Comparison of ENCODE assay signal across 9 mouse cellular contexts in genomic region chr11:69800138-69800391, GRCm38 (mm10). TPM values are rescaled to one million over a fixed set of nuclear protein-coding genes. Genes with fewer than 3 reads are reported as not detected.
DNase-seq lines count a peak whose midpoint lies in the region; ATAC-seq lines count a peak whose summit lies in the region.
"Had no signal": no experiment of that assay in that cellular context is flagged by ENCODE, and none has a peak within 500 bp of the region (broad histone marks: within the 10 kb centered on the region; RNA-seq: fewer than 3 reads in every experiment).

No protein-coding gene starts in this region.

- no peak for DNase-seq in kidney, adult 8-10 months
- peak; percentile 57 for DNase-seq in MEL-GATA-1-ER (ENCODE audit: extremely low read depth, low read depth)
- DNase-seq in layer of hippocampus, postnatal 14 days (ENCODE audit: low spot score in 2 of 2) = no peak
- DNase-seq in frontal cortex, postnatal 36 days (ENCODE audit: low spot score in 2 of 2) = no peak

- peak overlapping the region; percentile 66 for H3K4me3 ChIP-seq in kidney, embryonic 16.5 days (ENCODE audit: low read length)
- peak overlapping the region; percentile 54 for H3K4me3 ChIP-seq in forebrain, embryonic 13.5 days
- peak overlapping the region; percentile 60 for H3K4me3 ChIP-seq in limb, embryonic 15.5 days
- peak overlapping the region; percentile 72 for H3K4me3 ChIP-seq in stomach, embryonic 16.5 days (replicated peaks; ENCODE audit: low read length)

- WGBS in kidney, embryonic 16.5 days = 0% methylated on average over 10 of the region's 11 CpGs
- WGBS in forebrain, embryonic 13.5 days = 2% methylated on average over 11 of the region's 11 CpGs
- WGBS in limb, embryonic 15.5 days = 1% methylated on average over 11 of the region's 11 CpGs
- WGBS in stomach, embryonic 16.5 days = 2% methylated on average over 11 of the region's 11 CpGs

- peaks cover 22% of the 10 kb centered on the region for H3K27me3 ChIP-seq in kidney, embryonic 16.5 days (ENCODE audit: insufficient read depth, low read length)
- peaks cover 46% of the 10 kb centered on the region for H3K27me3 ChIP-seq in forebrain, embryonic 13.5 days
- H3K27me3 ChIP-seq in limb, embryonic 15.5 days = peaks cover 53% of the 10 kb centered on the region
- peaks cover 12% of the 10 kb centered on the region for H3K27me3 ChIP-seq in stomach, embryonic 16.5 days (ENCODE audit: control insufficient read depth, insufficient read depth, low read length)

- H3K9ac ChIP-seq in kidney, embryonic 16.5 days (replicated peaks; ENCODE audit: low read length) = peak overlapping the region; percentile 77
- peak overlapping the region; percentile 76 for H3K9ac ChIP-seq in forebrain, embryonic 13.5 days
- peak overlapping the region; percentile 43; the same call in 1 of the 2 replicates for H3K9ac ChIP-seq in limb, embryonic 15.5 days
- H3K9ac ChIP-seq in stomach, embryonic 16.5 days (ENCODE audit: low read length) = peak overlapping the region; percentile 83

- H3K27ac ChIP-seq in kidney, embryonic 16.5 days (ENCODE audit: low read length) = peak overlapping the region; percentile 78
- peak overlapping the region; percentile 91 for H3K27ac ChIP-seq in forebrain, embryonic 13.5 days
- peak overlapping the region; percentile 68; the same call in 1 of the 2 replicates for H3K27ac ChIP-seq in limb, embryonic 15.5 days
- peak overlapping the region; percentile 47; the same call in 1 of the 2 replicates for H3K27ac ChIP-seq in stomach, embryonic 16.5 days (ENCODE audit: low read length)
- H3K27ac ChIP-seq: macrophage had no signal

- H3K36me3 ChIP-seq in kidney, embryonic 16.5 days (ENCODE audit: insufficient read depth, low read length) = no peaks in the 10 kb centered on the region
- no peaks in the 10 kb centered on the region for H3K36me3 ChIP-seq in forebrain, embryonic 13.5 days (ENCODE audit: poor library complexity, severe bottlenecking)
- H3K36me3 ChIP-seq in limb, embryonic 15.5 days = 0 out of 2 replicates have a peak, but pooled peaks cover 8% of the 10 kb centered on the region
- H3K36me3 ChIP-seq in stomach, embryonic 16.5 days (ENCODE audit: control insufficient read depth, insufficient read depth, low read length) = no peaks in the 10 kb centered on the region

- H3K4me1 ChIP-seq in kidney, embryonic 16.5 days (ENCODE audit: insufficient read depth, low read length) = peaks cover 63% of the 10 kb centered on the region
- H3K4me1 ChIP-seq in forebrain, embryonic 13.5 days = peaks cover 72% of the 10 kb centered on the region
- peaks cover 70% of the 10 kb centered on the region for H3K4me1 ChIP-seq in limb, embryonic 15.5 days
- H3K4me1 ChIP-seq in stomach, embryonic 16.5 days (ENCODE audit: control insufficient read depth, insufficient read depth, low read length) = peaks cover 58% of the 10 kb centered on the region

- no peaks in the 10 kb centered on the region for H3K9me3 ChIP-seq in kidney, embryonic 16.5 days (ENCODE audit: low read length)
- no peaks in the 10 kb centered on the region for H3K9me3 ChIP-seq in forebrain, embryonic 13.5 days (replicated peaks)
- no peaks in the 10 kb centered on the region for H3K9me3 ChIP-seq in limb, embryonic 15.5 days
- H3K9me3 ChIP-seq in stomach, embryonic 16.5 days (replicated peaks; ENCODE audit: control insufficient read depth, low read length) = no peaks in the 10 kb centered on the region

- ATAC-seq in kidney, embryonic 16.5 days (ENCODE audit: low FRiP score, low TSS enrichment) = peak; percentile 0; the same call in 1 of the 2 replicates
- ATAC-seq in forebrain, embryonic 13.5 days = peak; percentile 44
- no peak for ATAC-seq in limb, embryonic 15.5 days (ENCODE audit: insufficient number of reproducible peaks, low FRiP score, low TSS enrichment, low read depth)
- no peak for ATAC-seq in stomach, embryonic 16.5 days (ENCODE audit: insufficient read depth, low FRiP score)

- H3K4me2 ChIP-seq in kidney, embryonic 16.5 days (replicated peaks; ENCODE audit: low read depth, low read length) = peak overlapping the region; percentile 98
- peak overlapping the region; percentile 97 for H3K4me2 ChIP-seq in forebrain, embryonic 13.5 days
- peak overlapping the region; percentile 97 for H3K4me2 ChIP-seq in limb, embryonic 15.5 days
- peak overlapping the region; percentile 99 for H3K4me2 ChIP-seq in stomach, embryonic 16.5 days (ENCODE audit: low read depth, low read length)

RNA-seq across cellular contexts. Expression of gene Fgf11, which starts 1.6 kb away (rescaled TPM):
- 2.6 and 3.0 TPM in 2 replicates for polyA plus RNA-seq in kidney, embryonic 16.5 days (2015; fragmentation: Nextera tagmentation; extraction: Ambion mirVana)
- polyA plus RNA-seq in forebrain, embryonic 13.5 days (2015; fragmentation: Nextera tagmentation; extraction: Ambion mirVana) = 3.3 and 3.8 TPM in 2 replicates
- 3.4 and 3.9 TPM in 2 replicates for polyA plus RNA-seq in limb, embryonic 15.5 days (2015; fragmentation: Nextera tagmentation; extraction: Ambion mirVana)
- polyA plus RNA-seq in stomach, embryonic 16.5 days (2015; fragmentation: Nextera tagmentation; extraction: Ambion mirVana) = 1.8 and 2.5 TPM in 2 replicates
- total RNA-seq in layer of hippocampus, postnatal 14 days (2021) = 10 to 100 TPM; 22.8 to 23.7 TPM

RNA-seq across cellular contexts. Expression of gene Chrnb1, which starts 4.3 kb away (rescaled TPM):
- polyA plus RNA-seq in kidney, embryonic 16.5 days (2015; fragmentation: Nextera tagmentation; extraction: Ambion mirVana) = 12.9 and 13.8 TPM in 2 replicates
- polyA plus RNA-seq in forebrain, embryonic 13.5 days (2015; fragmentation: Nextera tagmentation; extraction: Ambion mirVana) = 1.5 TPM in 2 replicates
- 18.6 and 30.0 TPM in 2 replicates for polyA plus RNA-seq in limb, embryonic 15.5 days (2015; fragmentation: Nextera tagmentation; extraction: Ambion mirVana)
- polyA plus RNA-seq in stomach, embryonic 16.5 days (2015; fragmentation: Nextera tagmentation; extraction: Ambion mirVana) = 5.3 and 10.3 TPM in 2 replicates
- 1 to 10 TPM; 1.0 to 1.1 TPM for total RNA-seq in layer of hippocampus, postnatal 14 days (2021)
- polyA plus RNA-seq: macrophage had no signal

RNA-seq across cellular contexts. Expression of gene Tmem102, which starts 5.4 kb away (rescaled TPM):
- polyA plus RNA-seq in kidney, embryonic 16.5 days (2015; fragmentation: Nextera tagmentation; extraction: Ambion mirVana) = 9.0 and 10.2 TPM in 2 replicates
- polyA plus RNA-seq in forebrain, embryonic 13.5 days (2015; fragmentation: Nextera tagmentation; extraction: Ambion mirVana) = 0.39 and 1.00 TPM in 2 replicates
- polyA plus RNA-seq in limb, embryonic 15.5 days (2015; fragmentation: Nextera tagmentation; extraction: Ambion mirVana) = 8.1 and 8.9 TPM in 2 replicates
- polyA plus RNA-seq in stomach, embryonic 16.5 days (2015; fragmentation: Nextera tagmentation; extraction: Ambion mirVana) = 14.2 and 15.0 TPM in 2 replicates
- not detected for total RNA-seq in layer of hippocampus, postnatal 14 days (2021)
- polyA plus RNA-seq: macrophage had no signal

RNA-seq across cellular contexts. Expression of gene Gm39566, which starts 15.0 kb away (rescaled TPM):
- polyA plus RNA-seq in kidney, embryonic 16.5 days (2015; fragmentation: Nextera tagmentation; extraction: Ambion mirVana) = not detected in 2 replicates
- not detected in 2 replicates for polyA plus RNA-seq in forebrain, embryonic 13.5 days (2015; fragmentation: Nextera tagmentation; extraction: Ambion mirVana)
- polyA plus RNA-seq in limb, embryonic 15.5 days (2015; fragmentation: Nextera tagmentation; extraction: Ambion mirVana) = not detected in 2 replicates
- polyA plus RNA-seq in stomach, embryonic 16.5 days (2015; fragmentation: Nextera tagmentation; extraction: Ambion mirVana) = 0.03 TPM in 1 of 2 replicates, not detected in the other
- total RNA-seq in layer of hippocampus, postnatal 14 days (2021) = not detected
- polyA plus RNA-seq: macrophage had no signal

RNA-seq across cellular contexts. Expression of gene Spem2, which starts 18.2 kb away (rescaled TPM):
- polyA plus RNA-seq in kidney, embryonic 16.5 days (2015; fragmentation: Nextera tagmentation; extraction: Ambion mirVana) = not detected in 2 replicates
- polyA plus RNA-seq in forebrain, embryonic 13.5 days (2015; fragmentation: Nextera tagmentation; extraction: Ambion mirVana) = not detected in 2 replicates
- not detected in 2 replicates for polyA plus RNA-seq in limb, embryonic 15.5 days (2015; fragmentation: Nextera tagmentation; extraction: Ambion mirVana)
- not detected in 2 replicates for polyA plus RNA-seq in stomach, embryonic 16.5 days (2015; fragmentation: Nextera tagmentation; extraction: Ambion mirVana)
- total RNA-seq in layer of hippocampus, postnatal 14 days (2021) = not detected
- polyA plus RNA-seq: macrophage had no signal

Comparison
In these comparisons a context has a peak if more than half of its experiments do, and no peak if none do; other contexts are left out.
1. ATAC-seq: peak in kidney, embryonic 16.5 days (single experiment) and forebrain, embryonic 13.5 days (single experiment); none in limb, embryonic 15.5 days (single experiment) and stomach, embryonic 16.5 days (single experiment).
2. Peak in every context shown above with its lines, with median percentiles within 50 percentile points of each other: H3K27ac ChIP-seq, H3K4me2 ChIP-seq, H3K4me3 ChIP-seq and H3K9ac ChIP-seq.